Mouse (Mus musculus) embryonic fibroblast, embryonic 13.5 days (primary cell): ENCODE measurements around the gene Ptgds. TPM values are rescaled to one million over a fixed set of nuclear protein-coding genes. Genes with fewer than 3 reads are reported as not detected.

ENCODE experiments used
- H3K27ac ChIP-seq: 2 replicates; pipeline ENCODE4 v1.5.1; 2012; ENCODE audit warnings: low read length, control low read depth, inconsistent platforms; ENCODE audit not compliant: insufficient read depth
- H3K4me1 ChIP-seq: 2 replicates; pipeline ENCODE4 v1.6.1; 2011; ENCODE audit warnings: low read length; ENCODE audit not compliant: control insufficient read depth, insufficient read depth
- H3K4me3 ChIP-seq: 2 replicates; pipeline ENCODE4 v1.5.1; 2011; ENCODE audit warnings: mild to moderate bottlenecking, control low read depth, low read length; ENCODE audit not compliant: insufficient read depth
- CTCF ChIP-seq: IDR thresholded peaks from 2 replicates; pipeline ENCODE4 v1.5.1; 2011; ENCODE audit warnings: mild to moderate bottlenecking, control low read depth, low read length, moderate library complexity, borderline replicate concordance; ENCODE audit not compliant: insufficient read depth
- POLR2A ChIP-seq: IDR thresholded peaks from 2 replicates; pipeline ENCODE4 v1.6.1; 2011; ENCODE audit warnings: low read depth, mild to moderate bottlenecking, control low read depth, low read length, moderate library complexity
- polyA plus RNA-seq: library from polyadenylated mRNA; stranded (reverse); fragments of >200 nt; gene quantifications from 2 replicates; pipeline ENCODE4 v1.2.4, GENCODE M21; 2011; ENCODE audit warnings: low read depth; ENCODE audit not compliant: missing spikeins, insufficient read length

Ptgds gene
- polyA plus RNA-seq, 1 experiment: not detected

GRCm38 (mm10) chr2:25480541-25480940 is 10.7 kb upstream of the Ptgds start:
- H3K27ac ChIP-seq: no peak overlapping the region
- no peaks in the 10 kb centered on the region for H3K4me1 ChIP-seq
- no peak overlapping the region for H3K4me3 ChIP-seq
- TF ChIP-seq POLR2A (no peak), CTCF (no peak)

GRCm38 (mm10) chr2:25479551-25480311 is 9.9 kb upstream of the Ptgds start:
- Histone ChIP-seq H3K4me3 (no peak overlapping the region), H3K4me1 (no peaks in the 10 kb centered on the region), H3K27ac (no peak overlapping the region)
- no peak for TF ChIP-seq POLR2A
- TF ChIP-seq CTCF: no peak

GRCm38 (mm10) chr2:25477967-25478675 is 8.3 kb upstream of the Ptgds start:
- H3K4me3 ChIP-seq: no peak overlapping the region
- no peak overlapping the region for H3K27ac ChIP-seq
- no peaks in the 10 kb centered on the region for H3K4me1 ChIP-seq
- TF ChIP-seq POLR2A (no peak), CTCF (no peak)

- H3K4me1 ChIP-seq: no peaks in the 10 kb centered on the region
- no peak for TF ChIP-seq CTCF
- TF ChIP-seq POLR2A: no peak
- no peak overlapping the region for H3K27ac ChIP-seq
- no peak overlapping the region for H3K4me3 ChIP-seq
Measured at GRCm38 (mm10) chr2:25477541-25477940, 7.7 kb upstream of the Ptgds start.

- Histone ChIP-seq H3K27ac (no peak overlapping the region), H3K4me1 (no peaks in the 10 kb centered on the region), H3K4me3 (no peak overlapping the region)
- no peak for TF ChIP-seq POLR2A
- TF ChIP-seq CTCF: no peak
Measured at GRCm38 (mm10) chr2:25472550-25472949, 2.7 kb upstream of the Ptgds start.

DNA sequence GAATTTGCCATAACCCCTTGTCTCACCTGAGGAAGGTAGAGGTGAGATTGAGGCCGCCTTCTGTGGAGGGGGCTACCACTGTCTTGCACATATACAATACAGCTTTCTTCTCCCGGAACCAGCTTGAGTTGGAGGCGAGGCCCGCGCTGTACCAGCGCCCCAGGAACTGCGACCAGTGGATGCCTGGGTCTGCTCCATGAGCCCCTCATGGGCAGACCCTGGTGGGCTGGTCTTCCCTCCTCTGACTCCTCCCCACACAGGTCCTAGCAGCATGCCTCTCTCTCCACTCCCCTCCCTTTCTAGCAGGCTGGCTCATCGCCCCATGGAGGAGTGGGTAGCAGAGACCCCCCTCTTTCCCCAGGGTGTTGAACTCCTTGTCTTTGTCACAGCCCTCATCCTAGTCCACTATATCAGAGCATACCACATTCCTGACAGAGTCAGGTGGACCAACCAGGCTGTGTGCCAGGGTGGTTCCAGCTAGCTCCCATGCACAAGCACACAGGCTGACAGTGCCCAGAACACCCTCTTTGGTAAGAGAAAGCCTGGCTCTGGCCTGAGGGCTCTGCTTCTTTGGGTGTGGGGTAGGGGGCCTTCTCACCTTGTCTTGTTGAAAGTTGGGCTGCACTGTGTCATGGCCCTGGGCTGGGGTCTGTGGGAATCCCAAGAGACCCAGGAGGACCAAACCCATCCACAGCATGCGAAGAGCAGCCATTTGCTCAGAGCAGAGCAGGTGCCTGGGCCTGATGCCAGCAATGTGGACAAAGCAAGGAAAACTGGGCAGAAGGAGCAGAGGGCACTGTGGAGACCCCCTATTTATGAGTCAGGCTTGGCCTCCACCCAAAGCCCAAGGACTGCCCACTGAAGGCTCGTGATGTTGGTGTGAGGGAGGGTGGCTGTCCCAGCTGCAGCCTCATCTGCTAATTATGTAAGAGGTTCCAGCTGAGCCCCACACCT is 607 bp downstream of the Ptgds start:
- Histone ChIP-seq H3K4me3 (no peak overlapping the region), H3K27ac (no peak overlapping the region), H3K4me1 (no peaks in the 10 kb centered on the region)
- TF ChIP-seq POLR2A (no peak), CTCF (no peak)

DNA sequence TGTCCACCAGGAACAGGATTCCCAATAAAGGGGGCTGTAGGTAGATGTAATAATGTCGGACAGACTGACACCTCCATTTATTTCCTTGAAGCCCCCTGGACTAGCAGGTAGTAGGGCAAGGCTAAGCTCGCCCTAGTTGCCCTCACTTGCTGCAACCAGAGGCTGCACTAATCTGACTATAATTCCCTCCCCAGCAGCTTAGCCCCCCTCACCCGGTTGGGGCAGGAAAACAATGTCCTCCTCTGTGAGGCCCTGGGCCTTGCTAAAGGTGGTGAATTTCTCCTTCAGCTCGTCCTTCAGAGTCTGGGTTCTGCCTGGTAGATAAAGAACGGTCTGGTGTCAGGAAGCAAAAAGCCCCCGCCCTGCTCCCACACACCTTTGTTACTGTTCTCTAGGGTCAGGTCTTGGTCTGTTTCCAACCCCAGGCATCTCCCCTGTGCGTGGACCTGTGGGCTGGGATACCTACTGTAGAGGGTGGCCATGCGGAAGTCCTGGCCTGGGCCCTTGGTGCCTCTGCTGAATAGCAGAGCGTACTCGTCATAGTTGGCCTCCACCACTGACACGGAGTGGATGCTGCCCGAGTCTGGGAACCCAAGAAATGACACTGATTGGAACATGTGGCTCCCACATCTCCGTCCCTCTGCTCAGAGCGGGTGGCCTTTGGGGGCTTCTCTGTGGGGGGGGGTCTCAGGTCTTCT is 2.1 kb downstream of the Ptgds start:
- Histone ChIP-seq H3K27ac (no peak overlapping the region), H3K4me1 (no peaks in the 10 kb centered on the region), H3K4me3 (no peak overlapping the region)
- TF ChIP-seq POLR2A: no peak
- no peak for TF ChIP-seq CTCF

GRCm38 (mm10) chr2:25465816-25466635 is 3.8 kb downstream of the Ptgds start:
- no peak for TF ChIP-seq CTCF
- no peak for TF ChIP-seq POLR2A
- H3K4me1 ChIP-seq: no peaks in the 10 kb centered on the region
- H3K27ac ChIP-seq: no peak overlapping the region
- no peak overlapping the region for H3K4me3 ChIP-seq

- Histone ChIP-seq H3K4me3 (no peak overlapping the region), H3K27ac (no peak overlapping the region), H3K4me1 (no peaks in the 10 kb centered on the region)
- TF ChIP-seq CTCF: no peak
- TF ChIP-seq POLR2A: no peak
Measured at GRCm38 (mm10) chr2:25465256-25465655, 4.6 kb downstream of the Ptgds start.
